Comparison of ENCODE assay signal across 8 mouse cellular contexts in genomic region chr12:91384281-91385017, GRCm38 (mm10). TPM values are rescaled to one million over a fixed set of nuclear protein-coding genes. Genes with fewer than 3 reads are reported as not detected.
DNase-seq lines count a peak whose midpoint lies in the region; ATAC-seq and TF ChIP-seq lines count a peak whose summit lies in the region.

TSS of gene Cep128 (minus strand) at chr12:91384409.
TSS of gene Tshr (plus strand) at chr12:91384563.

- peak; percentile 98 for DNase-seq in ZHBTc4 (ENCODE audit: low read depth, low spot score)
- DNase-seq in gastrocnemius, adult 2 months = peak; percentile 94
- DNase-seq in hindbrain, postnatal 0 days (ENCODE audit: low spot score) = peak; percentile 95
- DNase-seq in left cerebral cortex, adult 2 months (ENCODE audit: extremely low spot score in 1 of 2, low spot score in 2 of 2) = peak; percentile 88 to 89
- DNase-seq in right cerebral cortex, adult 2 months (ENCODE audit: low spot score in 2 of 2) = peak; percentile 94 to 95
- DNase-seq in urinary bladder, postnatal 14 days (ENCODE audit: low spot score) = peak; percentile 90

- H3K9ac ChIP-seq in hindbrain, postnatal 0 days (replicated peaks; ENCODE audit: low read length) = peak within 1 kb of the TSS; percentile 35

- H3K9me3 ChIP-seq in hindbrain, postnatal 0 days (ENCODE audit: low read length) = no peaks in the 10 kb centered on the region

- H3K4me3 ChIP-seq in gastrocnemius, adult 2 months = peak within 1 kb of the TSS; percentile 89
- H3K4me3 ChIP-seq in hindbrain, postnatal 0 days (ENCODE audit: low read length) = peak within 1 kb of the TSS; percentile 67
- H3K4me3 ChIP-seq in left cerebral cortex, adult 2 months = peak within 1 kb of the TSS; percentile 58

- H3K36me3 ChIP-seq in hindbrain, postnatal 0 days (ENCODE audit: insufficient read depth, low read length) = no peaks in the 10 kb centered on the region

- WGBS in hindbrain, postnatal 0 days = 2% methylated on average over 27 of the region's 27 CpGs

- peak within 1 kb of the TSS; percentile 99 for H3K4me2 ChIP-seq in hindbrain, postnatal 0 days (ENCODE audit: low read depth, low read length)

- peak; percentile 98 for ATAC-seq in common myeloid progenitor, adult 5-6 weeks (replicated peaks; ENCODE audit: low read depth, poor library complexity, severe bottlenecking)
- peak; percentile 100 for ATAC-seq in hindbrain, postnatal 0 days
- peak; percentile 96 for ATAC-seq in megakaryocyte, adult 5-6 weeks (ENCODE audit: poor library complexity, severe bottlenecking)

- peaks cover 4% of the 10 kb centered on the region; the same call in 1 of the 2 replicates for H3K4me1 ChIP-seq in hindbrain, postnatal 0 days (ENCODE audit: insufficient read depth, low read length)

- no peaks in the 10 kb centered on the region for H3K27me3 ChIP-seq in hindbrain, postnatal 0 days (ENCODE audit: insufficient read depth, low read length)

- no peak for TF ChIP-seq CTCF in gastrocnemius, adult 2 months (IDR thresholded peaks at IDR 0.05)
- peak; percentile 22; the same call in 1 of the 2 replicates for TF ChIP-seq CTCF in hindbrain, postnatal 0 days (IDR thresholded peaks at IDR 0.05; ENCODE audit: low read depth)
- no peak for TF ChIP-seq CTCF in left cerebral cortex, adult 2 months (IDR thresholded peaks at IDR 0.05)

- intact Hi-C loops in gastrocnemius, adult 2 months (cut with DNase I) = no loop called here
- intact Hi-C loops in left cerebral cortex, adult 2 months (cut with DNase I) = no loop called here

- H3K27ac ChIP-seq in gastrocnemius, adult 2 months = peak within 1 kb of the TSS; percentile 70
- no peak within 1 kb of the TSS for H3K27ac ChIP-seq in hindbrain, postnatal 0 days
- peak within 1 kb of the TSS; percentile 53; the same call in 1 of the 2 replicates for H3K27ac ChIP-seq in left cerebral cortex, adult 2 months

RNA-seq across cellular contexts. Expression of gene Cep128, which starts in this region (rescaled TPM):
- total RNA-seq in common myeloid progenitor, adult 5-6 weeks (2017) = 63.7 and 75.1 TPM in 2 replicates
- total RNA-seq in gastrocnemius, adult 2 months (2021) = 1 to 10 TPM in 1 of 2 experiments, under 1 TPM in 1; 0.74 to 1.8 TPM
- total RNA-seq in hindbrain, postnatal 0 days (2014; rRNA removed) = 4.3 and 4.4 TPM in 2 replicates
- 3.0 and 3.8 TPM in 2 replicates for polyA plus RNA-seq in hindbrain, postnatal 0 days (2015; fragmentation: Nextera tagmentation; extraction: Ambion mirVana)
- total RNA-seq in left cerebral cortex, adult 2 months (2021) = 1 to 10 TPM; 6.9 to 7.1 TPM
- 30.8 and 37.3 TPM in 2 replicates for total RNA-seq in megakaryocyte, adult 5-6 weeks (2015)
- total RNA-seq in megakaryocyte, adult 5-6 weeks (2017) = 38.2 and 47.2 TPM in 2 replicates

RNA-seq across cellular contexts. Expression of gene Tshr, which starts in this region (rescaled TPM):
- total RNA-seq in common myeloid progenitor, adult 5-6 weeks (2017) = not detected in 2 replicates
- total RNA-seq in gastrocnemius, adult 2 months (2021) = under 1 TPM; 0.10 to 0.42 TPM
- 0.78 and 0.79 TPM in 2 replicates for total RNA-seq in hindbrain, postnatal 0 days (2014; rRNA removed)
- polyA plus RNA-seq in hindbrain, postnatal 0 days (2015; fragmentation: Nextera tagmentation; extraction: Ambion mirVana) = 0.59 and 0.63 TPM in 2 replicates
- total RNA-seq in left cerebral cortex, adult 2 months (2021) = under 1 TPM; 0.23 to 0.33 TPM
- total RNA-seq in megakaryocyte, adult 5-6 weeks (2015) = 0.27 and 0.45 TPM in 2 replicates
- total RNA-seq in megakaryocyte, adult 5-6 weeks (2017) = 0.55 and 1.1 TPM in 2 replicates
